Mouse (Mus musculus) ovary, adult 2 months (tissue): Measurements from ENCODE around the gene Olfr73. TPM values are rescaled to one million over a fixed set of nuclear protein-coding genes. Genes with fewer than 3 reads are reported as not detected.

Experiments used
- polyA plus RNA-seq: library from polyadenylated mRNA; depleted of rRNA; stranded (reverse); fragments of >200 nt; gene quantifications from 2 replicates; pipeline ENCODE4 v1.2.3, GENCODE M21; 2012; rRNA removed

Olfr73 gene
- not detected in 2 replicates for polyA plus RNA-seq

GRCm38 (mm10) chr2:88037599-88037998, at the start of gene Olfr73:
TSS of gene Olfr73 (minus strand) at chr2:88037699.

GRCm38 (mm10) chr2:88071730-88072129, 34.2 kb upstream of the Olfr73 start, which contains the start of gene Olfr1163:
TSS of gene Olfr1163 (minus strand) at chr2:88071830.

GRCm38 (mm10) chr2:88051029-88051428, 13.5 kb upstream of the Olfr73 start, which contains the start of gene Olfr1162:
TSS of gene Olfr1162 (minus strand) at chr2:88051129.

GRCm38 (mm10) chr2:88022474-88022873, 15.0 kb downstream of the Olfr73 start, which contains the start of gene Olfr1161:
TSS of gene Olfr1161 (plus strand) at chr2:88022774.

DNA sequence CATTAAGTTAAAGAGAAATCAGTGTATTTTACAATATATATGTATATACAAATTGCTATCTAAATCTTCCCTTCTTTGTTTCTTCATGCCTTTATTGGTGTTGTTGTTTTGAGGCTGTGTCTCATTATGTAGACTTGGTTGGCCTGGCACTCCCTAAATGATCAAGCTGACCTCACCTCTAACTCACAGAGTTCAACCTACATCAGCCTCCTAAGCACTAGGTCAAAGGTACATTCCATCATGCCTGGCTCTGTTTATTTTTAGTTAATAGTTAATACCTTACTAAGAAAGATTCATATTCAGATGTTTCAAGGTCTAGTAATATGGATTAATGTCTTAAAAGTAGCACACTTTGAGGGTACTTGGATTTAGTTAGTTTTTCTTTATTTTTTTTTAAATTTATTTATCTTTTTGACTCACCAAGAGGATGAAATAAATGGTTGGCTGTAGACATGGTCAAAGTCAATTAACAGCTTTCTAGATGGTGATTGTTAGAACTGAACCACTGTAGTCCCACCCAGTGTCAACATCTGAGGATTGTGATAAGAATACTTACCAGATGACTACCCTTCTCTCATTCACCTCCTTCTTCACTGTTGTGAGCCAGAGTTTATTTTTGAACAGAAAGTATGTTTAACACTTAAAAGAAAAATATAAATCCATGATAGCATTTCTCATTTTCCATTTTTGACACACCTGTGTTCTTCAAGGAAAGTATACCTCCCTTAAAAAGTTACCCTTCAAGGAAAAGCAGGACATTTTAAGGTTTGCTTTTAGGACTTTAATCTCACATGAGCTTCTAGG, 29.8 kb downstream of the Olfr73 start, which contains the start of gene Olfr1160:
TSS of gene Olfr1160 (minus strand) at position 754 of the 804 bp plus-strand sequence.

DNA sequence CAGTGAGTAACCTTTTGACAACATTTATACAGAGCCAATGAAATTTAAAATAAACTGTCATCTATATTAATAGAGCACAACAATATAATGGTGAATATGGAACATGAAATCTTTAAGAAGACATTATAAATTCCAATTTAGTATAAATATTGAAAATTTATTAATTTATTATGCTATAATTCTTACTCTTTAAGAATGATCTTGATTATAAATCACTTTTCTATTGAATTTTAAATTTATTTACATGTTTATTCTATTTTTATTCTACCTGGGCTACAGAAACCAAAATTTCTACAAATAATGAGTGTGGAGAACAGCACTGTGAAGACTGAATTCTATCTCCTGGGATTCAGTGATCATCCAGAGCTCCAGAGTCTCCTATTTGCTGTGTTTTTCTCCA, 47.7 kb downstream of the Olfr73 start, which contains the start of gene Olfr1158:
TSS of gene Olfr1158 (plus strand) at position 301 of the 400 bp plus-strand sequence.

Other genes starting within 250 kb of the Olfr73 start
- not detected in 2 replicates for gene Olfr1143, start 237.1 kb downstream of the Olfr73 start, polyA plus RNA-seq
- gene Olfr1145, start 227.9 kb downstream of the Olfr73 start, polyA plus RNA-seq: not detected in 2 replicates
- not detected in 2 replicates for gene Olfr1148, start 207.2 kb downstream of the Olfr73 start, polyA plus RNA-seq
- gene Olfr1150-ps1, start 193.7 kb downstream of the Olfr73 start, polyA plus RNA-seq: not detected in 2 replicates
- not detected in 2 replicates for gene Olfr1151, start 181.8 kb downstream of the Olfr73 start, polyA plus RNA-seq
- not detected in 2 replicates for gene Olfr1152, start 171.2 kb downstream of the Olfr73 start, polyA plus RNA-seq
- not detected in 2 replicates for gene Olfr1153, start 142.7 kb downstream of the Olfr73 start, polyA plus RNA-seq
- gene Olfr1154, start 132.5 kb downstream of the Olfr73 start, polyA plus RNA-seq: not detected in 2 replicates
- gene Olfr1155, start 92.6 kb downstream of the Olfr73 start, polyA plus RNA-seq: not detected in 2 replicates
- gene Olfr1156, start 84.6 kb downstream of the Olfr73 start, polyA plus RNA-seq: not detected in 2 replicates
- not detected in 2 replicates for gene Olfr1157, start 69.4 kb downstream of the Olfr73 start, polyA plus RNA-seq
- not detected in 2 replicates for gene Olfr74, start 63.0 kb downstream of the Olfr73 start, polyA plus RNA-seq
- not detected in 2 replicates for gene Olfr1158, start 47.6 kb downstream of the Olfr73 start, polyA plus RNA-seq
- gene Olfr1160, start 29.4 kb downstream of the Olfr73 start, polyA plus RNA-seq: not detected in 2 replicates
- gene Olfr1161, start 14.9 kb downstream of the Olfr73 start, polyA plus RNA-seq: not detected in 2 replicates
- gene Olfr1162, start 13.4 kb upstream of the Olfr73 start, polyA plus RNA-seq: not detected in 2 replicates
- not detected in 2 replicates for gene Olfr1163, start 34.1 kb upstream of the Olfr73 start, polyA plus RNA-seq
- gene Olfr1164, start 56.3 kb upstream of the Olfr73 start, polyA plus RNA-seq: not detected in 2 replicates
- gene Olfr1166, start 90.6 kb upstream of the Olfr73 start, polyA plus RNA-seq: not detected in 2 replicates
- gene Olfr1167, start 117.5 kb upstream of the Olfr73 start, polyA plus RNA-seq: not detected in 2 replicates
- gene Olfr1168, start 144.2 kb upstream of the Olfr73 start, polyA plus RNA-seq: not detected in 2 replicates
- not detected in 2 replicates for gene Olfr1170, start 190.6 kb upstream of the Olfr73 start, polyA plus RNA-seq
- gene Olfr1173, start 242.2 kb upstream of the Olfr73 start, polyA plus RNA-seq: not detected in 2 replicates